Mouse (Mus musculus) brain, embryonic 14.5 days (tissue): ENCODE measurements at regions not wholly inside any gene's neighbourhood (a gene's known extent, or its start where the extent isn't known, plus 50 kb on each side); places are given as distances from the start of the nearest gene placed in this dataset.

Source experiments
- CTCF ChIP-seq: fragments of 200-500 bp; IDR thresholded peaks from 2 replicates; pipeline ENCODE4 v1.5.1; 2012; ENCODE audit warnings: inconsistent platforms, mild to moderate bottlenecking, moderate library complexity, borderline replicate concordance; ENCODE audit not compliant: insufficient read depth, insufficient read length; ENCODE audit errors: extremely low read depth
- POLR2A ChIP-seq: fragments of 200-500 bp; IDR thresholded peaks from 2 replicates; pipeline ENCODE4 v1.6.1; 2012; ENCODE audit warnings: mild to moderate bottlenecking, inconsistent platforms, borderline replicate concordance; ENCODE audit not compliant: poor library complexity, insufficient read depth, insufficient read length, severe bottlenecking; ENCODE audit errors: extremely low read depth

DNA sequence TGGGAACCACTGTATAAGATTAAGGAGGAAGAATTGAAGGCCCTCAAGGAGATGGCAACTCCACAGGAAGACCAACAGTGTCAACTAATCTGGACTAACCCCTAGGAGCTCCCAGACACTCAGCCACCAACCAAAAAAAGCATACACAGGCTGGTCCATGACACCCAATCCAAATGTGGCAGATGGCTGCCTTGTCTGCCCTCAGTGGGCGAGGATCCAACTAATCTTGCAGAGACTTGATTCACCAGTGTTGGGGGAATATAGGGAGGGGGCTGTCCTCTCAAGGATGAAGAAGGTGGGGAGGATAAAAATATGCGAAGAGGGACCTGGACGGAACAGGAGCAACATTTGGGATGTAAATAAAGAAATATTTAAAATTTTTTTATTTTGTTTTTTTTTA, 629.1 kb upstream of the Pitx2 start:
- no peak for TF ChIP-seq CTCF
- no peak for TF ChIP-seq POLR2A
